Comparison of ENCODE assay signal across 10 mouse cellular contexts in the genomic region with DNA sequence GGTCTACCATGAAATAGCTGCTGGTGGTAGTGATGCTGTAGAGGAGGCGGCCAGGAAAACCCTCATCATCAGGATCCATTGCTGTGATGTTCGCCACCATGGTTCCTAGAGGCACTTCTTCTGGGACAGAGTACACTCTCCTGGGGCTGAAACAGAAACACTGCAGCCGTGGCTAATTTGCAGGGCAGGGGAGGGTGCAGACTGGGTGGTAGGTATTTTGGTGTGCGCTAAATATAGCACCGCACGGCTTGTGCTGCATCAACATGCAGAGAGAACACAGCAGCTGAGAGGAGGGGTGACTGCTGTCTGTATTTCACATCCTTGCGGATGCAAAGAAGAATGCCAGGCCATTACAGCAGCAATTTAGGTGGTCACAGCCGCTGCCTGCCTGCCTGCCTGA. TPM values are rescaled to one million over a fixed set of nuclear protein-coding genes. Genes with fewer than 3 reads are reported as not detected.
A peak's percentile ranks its signal among the peaks of the same experiment; 100 is the strongest.
DNase-seq lines count a peak whose midpoint lies in the region; ATAC-seq and TF ChIP-seq lines count a peak whose summit lies in the region.
"Had no signal": no experiment of that assay in that cellular context is flagged by ENCODE, and none has a peak within 500 bp of the region (broad histone marks: within the 10 kb centered on the region; RNA-seq: fewer than 3 reads in every experiment).

No protein-coding gene starts in this region.

- TF ChIP-seq POLR2A in limb, embryonic 14.5 days (IDR thresholded peaks at IDR 0.05; ENCODE audit: borderline replicate concordance, extremely low read depth, insufficient read depth, insufficient read length), result no peak

- no peaks in the 10 kb centered on the region for H3K9me3 ChIP-seq in forebrain, embryonic 11.5 days (ENCODE audit: control insufficient read depth, low read length)
- no peaks in the 10 kb centered on the region for H3K9me3 ChIP-seq in heart, embryonic 16.5 days (replicated peaks; ENCODE audit: control insufficient read depth, low read length)
- H3K9me3 ChIP-seq in limb, embryonic 14.5 days (ENCODE audit: control insufficient read depth, low read length), result no peaks in the 10 kb centered on the region
- H3K9me3 ChIP-seq: G1E had no signal

- peaks cover 11% of the 10 kb centered on the region for H3K4me1 ChIP-seq in forebrain, embryonic 11.5 days (replicated peaks; ENCODE audit: control insufficient read depth, insufficient read depth, low read length)
- peaks cover 27% of the 10 kb centered on the region for H3K4me1 ChIP-seq in heart, embryonic 16.5 days (ENCODE audit: control insufficient read depth, insufficient read depth, low read length)
- peaks cover 21% of the 10 kb centered on the region for H3K4me1 ChIP-seq in limb, embryonic 14.5 days (ENCODE audit: control insufficient read depth, insufficient read depth, low read length)

- H3K9ac ChIP-seq in forebrain, embryonic 11.5 days (ENCODE audit: low read length), result no peak overlapping the region
- peak overlapping the region; percentile 39 for H3K9ac ChIP-seq in heart, embryonic 16.5 days (ENCODE audit: low read length)
- H3K9ac ChIP-seq in limb, embryonic 14.5 days (ENCODE audit: low read depth, low read length, severe bottlenecking), result no peak overlapping the region

- no peak overlapping the region for H3K4me3 ChIP-seq in forebrain, embryonic 11.5 days (ENCODE audit: low read depth, low read length)
- peak overlapping the region; percentile 35 for H3K4me3 ChIP-seq in heart, embryonic 16.5 days (ENCODE audit: low read length)
- H3K4me3 ChIP-seq in limb, embryonic 14.5 days (replicated peaks; ENCODE audit: low read length), result no peak overlapping the region

- 62% methylated on average over 8 of the region's 8 CpGs for WGBS in forebrain, embryonic 11.5 days
- 41% methylated on average over 8 of the region's 8 CpGs for WGBS in heart, embryonic 16.5 days
- 38% methylated on average over 8 of the region's 8 CpGs for WGBS in limb, embryonic 14.5 days

- DNase-seq in 3T3-L1 (ENCODE audit: low read depth, low spot score), result peak; percentile 44
- no peak for DNase-seq in forebrain, embryonic 11.5 days (ENCODE audit: low spot score)
- peak; percentile 38 for DNase-seq in limb, embryonic 14.5 days (ENCODE audit: low spot score)
- no peak for DNase-seq in lung, postnatal 4 days
- DNase-seq in thymus, postnatal 10 days (ENCODE audit: low spot score in 2 of 2), result no peak
- no peak for DNase-seq in adrenal gland, adult 18-20 months (ENCODE audit: low spot score in 2 of 2)

- ATAC-seq in forebrain, embryonic 11.5 days (replicated peaks; ENCODE audit: low FRiP score), result no peak; the same call in 1 of the 2 replicates
- peak; percentile 75 for ATAC-seq in heart, embryonic 16.5 days (replicated peaks; ENCODE audit: extremely low read depth, insufficient read depth, low FRiP score)
- ATAC-seq in limb, embryonic 14.5 days (ENCODE audit: low FRiP score, low read depth), result peak; percentile 54; the same call in 1 of the 2 replicates
- no peak for ATAC-seq in megakaryocyte progenitor cell, adult 5-6 weeks (replicated peaks; ENCODE audit: poor library complexity)

- no peak overlapping the region for H3K4me2 ChIP-seq in forebrain, embryonic 11.5 days (ENCODE audit: low read depth, low read length, severe bottlenecking)
- peak overlapping the region; percentile 59 for H3K4me2 ChIP-seq in heart, embryonic 16.5 days (ENCODE audit: low read depth, low read length)
- H3K4me2 ChIP-seq in limb, embryonic 14.5 days (replicated peaks; ENCODE audit: low read depth, low read length, severe bottlenecking), result no peak overlapping the region

- H3K36me3 ChIP-seq in forebrain, embryonic 11.5 days (ENCODE audit: control insufficient read depth, insufficient read depth, low read length), result no peaks in the 10 kb centered on the region
- H3K36me3 ChIP-seq in heart, embryonic 16.5 days (ENCODE audit: control insufficient read depth, insufficient read depth), result no peaks in the 10 kb centered on the region
- H3K36me3 ChIP-seq in limb, embryonic 14.5 days (ENCODE audit: control insufficient read depth, insufficient read depth, low read length), result no peaks in the 10 kb centered on the region
- H3K36me3 ChIP-seq: G1E had no signal

- H3K27me3 ChIP-seq in forebrain, embryonic 11.5 days (ENCODE audit: control insufficient read depth, insufficient read depth, low read length), result no peaks in the 10 kb centered on the region
- H3K27me3 ChIP-seq in heart, embryonic 16.5 days (ENCODE audit: control insufficient read depth, insufficient read depth, low read length), result no peaks in the 10 kb centered on the region
- no peaks in the 10 kb centered on the region for H3K27me3 ChIP-seq in limb, embryonic 14.5 days (ENCODE audit: control insufficient read depth, insufficient read depth, low read length)

- H3K27ac ChIP-seq in forebrain, embryonic 11.5 days (ENCODE audit: low read depth, low read length), result peak overlapping the region; percentile 18; the same call in 1 of the 2 replicates
- peak overlapping the region; percentile 87 for H3K27ac ChIP-seq in heart, embryonic 16.5 days (ENCODE audit: low read length)
- no peak overlapping the region for H3K27ac ChIP-seq in limb, embryonic 14.5 days (replicated peaks; ENCODE audit: low read depth, low read length)
- H3K27ac ChIP-seq: macrophage had no signal

RNA-seq across cellular contexts. Expression of a gene that starts 31.0 kb away (rescaled TPM):
- not detected in 2 replicates for polyA plus RNA-seq in forebrain, embryonic 11.5 days (2014; fragmentation: Nextera tagmentation; extraction: Ambion mirVana)
- 0.28 and 0.55 TPM in 2 replicates for polyA plus RNA-seq in heart, embryonic 16.5 days (2015; fragmentation: Nextera tagmentation; extraction: Ambion mirVana)
- polyA plus RNA-seq in limb, embryonic 14.5 days (2012; rRNA removed), result 1.0 and 1.5 TPM in 2 replicates
- polyA plus RNA-seq in limb, embryonic 14.5 days (2014; fragmentation: Nextera tagmentation; extraction: Ambion mirVana), result 0.32 and 0.43 TPM in 2 replicates
- total RNA-seq in megakaryocyte progenitor cell, adult 5-6 weeks (2015), result not detected in 2 replicates
- not detected in 2 replicates for total RNA-seq in megakaryocyte progenitor cell, adult 5-6 weeks (2017)
- not detected for total RNA-seq in adrenal gland, adult 18-20 months (2021)
- polyA plus RNA-seq: G1E, macrophage had no signal

Comparison
In these comparisons a context has a peak if more than half of its experiments do, and no peak if none do; other contexts are left out.
1. DNase-seq: peak in 3T3-L1 (single experiment) and limb, embryonic 14.5 days (single experiment); none in forebrain, embryonic 11.5 days (single experiment), lung, postnatal 4 days (0 of 2), thymus, postnatal 10 days (0 of 2) and adrenal gland, adult 18-20 months (0 of 2).
2. ATAC-seq: peak in heart, embryonic 16.5 days (single experiment) and limb, embryonic 14.5 days (single experiment); none in forebrain, embryonic 11.5 days (single experiment) and megakaryocyte progenitor cell, adult 5-6 weeks (single experiment).